In genomic region chr15:62954889-62955288, GRCm38 (mm10) we compare ENCODE assay signal across 18 mouse cellular contexts.
DNase-seq lines count a peak whose midpoint lies in the region; ATAC-seq lines count a peak whose summit lies in the region.
"Had no signal": no experiment of that assay in that cellular context is flagged by ENCODE, and none has a peak within 500 bp of the region (broad histone marks: within the 10 kb centered on the region; RNA-seq: fewer than 3 reads in every experiment).

No protein-coding gene starts in this region.

- intact Hi-C loops in left cerebral cortex, postnatal 14 days (cut with DNase I): loop anchor here (5.0 kb wide), 1 partner anchor 53 kb away; no protein-coding TSS in a partner anchor

- no peak for ATAC-seq in inflammation-experienced regulatory T-cells, adult 6 months
- ATAC-seq in monocyte, adult 5-6 weeks (replicated peaks; ENCODE audit: insufficient number of reproducible peaks, low FRiP score, low TSS enrichment, poor library complexity, severe bottlenecking): no peak
- ATAC-seq: hindbrain, postnatal 0 days; Patski had no signal

- DNase-seq in frontal cortex, postnatal 36 days (ENCODE audit: low spot score in 2 of 2): peak; percentile 17 to 48
- DNase-seq in frontal cortex, postnatal 14 days (ENCODE audit: low spot score in 2 of 2): no peak
- DNase-seq in right cerebral cortex, adult 18-20 months: peak; percentile 39
- DNase-seq in right cerebral cortex, postnatal 14 days: no peak
- DNase-seq in left cerebral cortex, postnatal 14 days (ENCODE audit: low spot score in 2 of 2): peak; percentile 30 to 40
- DNase-seq: adrenal gland, adult 8-10 months; cerebellum, adult 11-12 months; cerebellum, postnatal 14 days; embryo, embryonic 11 days; kidney, adult 11 months; lung, adult 18-20 months; lung, postnatal 14 days; midbrain, embryonic 14.5 days; thymus, postnatal 25 days had no signal

Comparison
In these comparisons a context has a peak if more than half of its experiments do, and no peak if none do; other contexts are left out.
1. DNase-seq: peak in frontal cortex, postnatal 36 days (2 of 2), right cerebral cortex, adult 18-20 months (single experiment) and left cerebral cortex, postnatal 14 days (2 of 2); none in frontal cortex, postnatal 14 days (0 of 2) and right cerebral cortex, postnatal 14 days (single experiment).